Mouse (Mus musculus) intestine, embryonic 16.5 days (tissue): Measurements from ENCODE around the gene Prdm16. TPM values are rescaled to one million over a fixed set of nuclear protein-coding genes. Genes with fewer than 3 reads are reported as not detected.

Experiments used
- ATAC-seq: fragments of 200-750 bp; cut with Nextera tagmentation; 2 replicates; pipeline ENCODE4 v1.8.0; 2017; ENCODE audit warnings: moderate TSS enrichment, moderate library complexity
- H3K27ac ChIP-seq: fragments of 300-500 bp; sonication (generic); 2 replicates; pipeline ENCODE4 v1.5.1; 2014; ENCODE audit warnings: mild to moderate bottlenecking, low read length
- H3K27me3 ChIP-seq: fragments of 300-500 bp; sonication (generic); replicated peaks from 2 replicates; pipeline ENCODE4 v1.6.1; 2014; ENCODE audit warnings: low read length, control low read depth, mixed read lengths; ENCODE audit not compliant: control insufficient read depth, insufficient read depth
- H3K36me3 ChIP-seq: fragments of 300-500 bp; sonication (generic); 2 replicates; pipeline ENCODE4 v1.6.1; 2014; ENCODE audit warnings: low read length, control low read depth; ENCODE audit not compliant: control insufficient read depth, insufficient read depth
- H3K4me1 ChIP-seq: fragments of 300-500 bp; sonication (generic); 2 replicates; pipeline ENCODE4 v1.6.1; 2014; ENCODE audit warnings: low read length, control low read depth, mixed read lengths; ENCODE audit not compliant: control insufficient read depth, insufficient read depth
- H3K4me2 ChIP-seq: fragments of 300-500 bp; sonication (generic); 2 replicates; pipeline ENCODE4 v1.6.1; 2014; ENCODE audit warnings: low read depth, low read length, control low read depth
- H3K4me3 ChIP-seq: fragments of 300-500 bp; sonication (generic); 2 replicates; pipeline ENCODE4 v1.5.1; 2014; ENCODE audit warnings: mild to moderate bottlenecking, low read length
- H3K9ac ChIP-seq: fragments of 300-500 bp; sonication (generic); 2 replicates; pipeline ENCODE4 v1.6.1; 2014; ENCODE audit warnings: low read depth, low read length
- H3K9me3 ChIP-seq: fragments of 300-500 bp; sonication (generic); 2 replicates; pipeline ENCODE4 v1.6.1; 2016; ENCODE audit warnings: low read length, control low read depth; ENCODE audit not compliant: control insufficient read depth
- WGBS: fragments of 180-500 bp; shearing (Covaris S2); extraction: QIAGEN DNeasy Blood & Tissue Kit; methylation state at CpG from one replicate; pipeline ENCODE4 v1.1.7; 2014; 5-methylcytosine and 5-hydroxymethylcytosine counted together
- polyA plus RNA-seq: library from polyadenylated mRNA; unstranded; fragments of >200 nt; fragmentation: Nextera tagmentation; extraction: Ambion mirVana; gene quantifications from 2 replicates; pipeline ENCODE4 v1.2.1, GENCODE M21; 2015

Gene Prdm16
- polyA plus RNA-seq, 1 experiment from 2014 or later: 17.6 TPM

- Histone ChIP-seq H3K36me3 (no peaks in the 10 kb centered on the region), H3K4me1 (0 out of 2 replicates have a peak, but pooled peaks cover 4% of the 10 kb centered on the region), H3K4me3 (no peak overlapping the region), H3K9ac (no peak overlapping the region), H3K27me3 (no peaks in the 10 kb centered on the region), H3K9me3 (no peaks in the 10 kb centered on the region), H3K27ac (peak overlapping the region; percentile 37; the same call in 1 of the 2 replicates), H3K4me2 (no peak overlapping the region)
- WGBS: 17% methylated on average over 3 of the region's 3 CpGs
- ATAC-seq: peak; percentile 74
Observed at GRCm38 (mm10) chr4:154449343-154449742, 187.3 kb downstream of the Prdm16 start.

- no peak for ATAC-seq
- WGBS: 67% methylated on average over 9 of the region's 9 CpGs
- H3K36me3 ChIP-seq: no peaks in the 10 kb centered on the region
- H3K4me2 ChIP-seq: no peak overlapping the region
- peaks cover 13% of the 10 kb centered on the region; the same call in 1 of the 2 replicates for H3K4me1 ChIP-seq
- H3K4me3 ChIP-seq: no peak overlapping the region
- H3K9me3 ChIP-seq: no peaks in the 10 kb centered on the region
- no peaks in the 10 kb centered on the region for H3K27me3 ChIP-seq
- H3K9ac ChIP-seq: no peak overlapping the region
- no peak overlapping the region for H3K27ac ChIP-seq
Observed at GRCm38 (mm10) chr4:154445721-154446120, 191.0 kb downstream of the Prdm16 start.

- ATAC-seq: no peak
- H3K9ac ChIP-seq: no peak overlapping the region; the same call in 1 of the 2 replicates
- no peak overlapping the region for H3K4me2 ChIP-seq
- no peak overlapping the region for H3K27ac ChIP-seq
- no peaks in the 10 kb centered on the region for H3K36me3 ChIP-seq
- 42% methylated on average over 9 of the region's 9 CpGs for WGBS
- no peaks in the 10 kb centered on the region for H3K9me3 ChIP-seq
- no peak overlapping the region for H3K4me3 ChIP-seq
- H3K4me1 ChIP-seq: peaks cover 9% of the 10 kb centered on the region; the same call in 1 of the 2 replicates
- no peaks in the 10 kb centered on the region for H3K27me3 ChIP-seq
Observed at GRCm38 (mm10) chr4:154442645-154443304, 193.9 kb downstream of the Prdm16 start.

DNA sequence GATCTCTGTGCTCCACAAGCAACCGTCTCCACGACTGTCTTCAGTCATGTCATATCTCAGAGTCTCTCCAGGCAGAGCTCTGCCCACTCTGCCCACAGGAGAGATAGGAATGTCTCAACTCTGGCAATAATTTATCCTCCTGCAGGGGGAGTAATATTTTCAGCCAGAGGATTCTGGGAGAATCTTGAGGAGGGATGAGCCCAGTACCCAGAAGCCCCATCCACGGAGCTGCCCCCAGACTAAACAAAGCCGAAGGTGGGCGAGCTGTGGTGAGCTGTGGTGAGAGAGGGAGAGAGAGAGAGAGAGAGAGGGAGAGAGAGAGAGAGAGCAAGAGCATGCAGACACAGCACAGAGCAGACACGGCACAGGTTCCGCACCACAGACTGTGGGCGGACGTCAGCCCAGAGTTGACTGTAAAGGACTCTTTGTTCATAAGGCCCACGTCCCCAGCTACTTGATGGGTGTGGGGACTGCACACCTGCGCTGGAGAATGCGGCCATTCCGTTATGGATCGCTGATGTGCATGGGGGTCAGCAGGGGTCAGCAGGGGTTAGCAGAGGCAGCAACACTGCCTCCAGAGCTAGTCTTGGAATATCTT is 197.1 kb downstream of the Prdm16 start:
- Histone ChIP-seq H3K4me3 (no peak overlapping the region), H3K36me3 (no peaks in the 10 kb centered on the region), H3K4me2 (no peak overlapping the region), H3K4me1 (peaks cover 9% of the 10 kb centered on the region; the same call in 1 of the 2 replicates), H3K9me3 (no peaks in the 10 kb centered on the region), H3K27ac (no peak overlapping the region), H3K27me3 (no peaks in the 10 kb centered on the region), H3K9ac (no peak overlapping the region)
- WGBS: 59% methylated on average over 14 of the region's 14 CpGs
- ATAC-seq: no peak

DNA sequence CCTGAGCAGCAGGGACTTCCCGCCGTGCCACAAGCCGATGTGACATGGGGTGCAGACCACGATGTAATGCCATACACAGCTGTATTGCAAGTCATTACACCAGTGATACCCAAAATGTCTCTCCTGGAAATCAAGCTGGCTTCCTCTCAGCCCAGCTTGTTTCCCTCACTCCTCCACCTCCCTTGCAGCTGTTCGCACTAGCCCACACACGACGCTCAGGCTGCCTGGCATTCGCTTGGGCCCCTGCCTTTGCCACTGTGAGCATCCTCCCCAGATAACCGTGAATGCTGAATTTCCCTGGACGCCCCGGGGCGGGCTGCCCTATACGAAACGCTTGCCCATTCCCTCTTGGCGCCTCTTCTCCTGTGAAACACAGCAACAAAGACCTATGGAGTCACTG is 198.1 kb downstream of the Prdm16 start:
- H3K27me3 ChIP-seq: no peaks in the 10 kb centered on the region
- no peak for ATAC-seq
- 80% methylated on average over 15 of the region's 15 CpGs for WGBS

GRCm38 (mm10) chr4:154429770-154430169 is 206.9 kb downstream of the Prdm16 start:
- Histone ChIP-seq H3K27ac (no peak overlapping the region), H3K4me1 (peaks cover 9% of the 10 kb centered on the region; the same call in 1 of the 2 replicates), H3K36me3 (no peaks in the 10 kb centered on the region), H3K27me3 (no peaks in the 10 kb centered on the region), H3K9me3 (no peaks in the 10 kb centered on the region), H3K4me3 (no peak overlapping the region), H3K4me2 (no peak overlapping the region), H3K9ac (no peak overlapping the region)
- 62% methylated on average over 2 of the region's 2 CpGs for WGBS
- no peak for ATAC-seq

More for the DNA sequence above, 198.1 kb downstream of the Prdm16 start:
- H3K36me3 ChIP-seq: no peaks in the 10 kb centered on the region
- H3K9me3 ChIP-seq: no peaks in the 10 kb centered on the region
- no peak overlapping the region for H3K9ac ChIP-seq
- H3K4me3 ChIP-seq: no peak overlapping the region
- no peak overlapping the region for H3K27ac ChIP-seq
- H3K4me2 ChIP-seq: no peak overlapping the region
- H3K4me1 ChIP-seq: peaks cover 6% of the 10 kb centered on the region; the same call in 1 of the 2 replicates

GRCm38 (mm10) chr4:154426901-154427300 is 209.8 kb downstream of the Prdm16 start:
- no peak overlapping the region for H3K4me2 ChIP-seq
- H3K36me3 ChIP-seq: no peaks in the 10 kb centered on the region
- H3K9ac ChIP-seq: no peak overlapping the region
- H3K4me3 ChIP-seq: no peak overlapping the region
- ATAC-seq: no peak
- H3K27me3 ChIP-seq: no peaks in the 10 kb centered on the region
- no peaks in the 10 kb centered on the region for H3K9me3 ChIP-seq
- H3K4me1 ChIP-seq: peaks cover 14% of the 10 kb centered on the region; the same call in 1 of the 2 replicates
- WGBS: 79% methylated on average over 7 of the region's 7 CpGs
- H3K27ac ChIP-seq: no peak overlapping the region

DNA sequence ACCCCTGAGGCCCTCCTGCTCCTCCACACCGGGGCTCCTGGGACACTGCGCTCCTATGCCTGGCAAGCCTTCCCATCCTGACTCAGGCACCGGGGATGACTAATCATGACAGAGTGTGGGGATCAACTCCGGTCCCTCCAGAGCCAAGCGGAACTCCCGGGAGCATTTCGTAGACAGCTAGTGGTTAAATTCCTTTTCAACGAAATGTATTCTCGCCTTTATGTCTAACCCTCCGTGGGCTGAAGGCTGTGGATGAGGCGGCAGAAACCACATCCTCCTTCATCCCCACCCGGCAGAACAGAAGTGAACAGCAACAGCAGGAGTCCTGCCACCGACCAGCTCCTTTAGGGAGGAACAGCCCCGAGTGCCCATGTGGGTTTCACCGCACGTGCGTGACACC is 211.4 kb downstream of the Prdm16 start:
- no peak for ATAC-seq
- H3K4me1 ChIP-seq: peaks cover 14% of the 10 kb centered on the region; the same call in 1 of the 2 replicates

DNA sequence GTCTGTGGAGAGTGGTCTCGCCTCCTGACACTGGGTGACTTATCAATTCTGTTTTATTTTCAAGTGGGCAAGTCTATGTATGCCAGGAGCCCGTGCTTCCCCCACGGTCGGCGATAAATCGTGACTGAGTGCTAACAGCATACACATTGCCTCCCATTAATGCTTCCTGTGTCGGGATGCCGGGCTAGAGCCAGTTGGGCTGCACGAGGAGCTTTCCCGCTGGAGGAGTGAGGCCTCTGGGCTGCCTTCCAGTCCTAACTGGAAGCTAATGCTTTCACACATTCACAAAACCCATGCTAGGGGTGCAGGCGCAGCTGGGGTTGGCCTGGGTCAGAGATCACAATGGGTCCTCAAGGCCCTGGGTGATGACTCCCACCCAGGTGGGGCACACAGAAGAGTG is 212.0 kb downstream of the Prdm16 start:
- no peak overlapping the region for H3K9ac ChIP-seq
- no peaks in the 10 kb centered on the region for H3K9me3 ChIP-seq
- WGBS: 35% methylated on average over 11 of the region's 11 CpGs
- no peaks in the 10 kb centered on the region for H3K36me3 ChIP-seq
- H3K4me1 ChIP-seq: peaks cover 13% of the 10 kb centered on the region; the same call in 1 of the 2 replicates
- H3K4me3 ChIP-seq: no peak overlapping the region
- H3K27ac ChIP-seq: no peak overlapping the region
- no peaks in the 10 kb centered on the region for H3K27me3 ChIP-seq
- no peak for ATAC-seq
- no peak overlapping the region for H3K4me2 ChIP-seq

More for the DNA sequence above, 211.4 kb downstream of the Prdm16 start:
- Histone ChIP-seq H3K27me3 (no peaks in the 10 kb centered on the region), H3K36me3 (no peaks in the 10 kb centered on the region), H3K9ac (no peak overlapping the region), H3K4me3 (no peak overlapping the region), H3K4me2 (no peak overlapping the region), H3K27ac (no peak overlapping the region), H3K9me3 (no peaks in the 10 kb centered on the region)
- WGBS: 65% methylated on average over 17 of the region's 17 CpGs
